Mouse (Mus musculus) neutrophil, adult 5-6 weeks (primary cell): Measurements from ENCODE around the gene Slc20a1. TPM values are rescaled to one million over a fixed set of nuclear protein-coding genes. Genes with fewer than 3 reads are reported as not detected.

ENCODE experiments used
- ATAC-seq: fragments of 151-379, 151-347 bp; 2 replicates; pipeline ENCODE4 v1.8.0; 2017; ENCODE audit warnings: mild to moderate bottlenecking, moderate TSS enrichment; ENCODE audit not compliant: insufficient number of reproducible peaks, poor library complexity, low FRiP score, severe bottlenecking; ENCODE audit errors: extremely low read depth
- total RNA-seq: library from RNA; stranded (forward); fragments of 200-1000 nt; gene quantifications from 2 replicates; pipeline ENCODE4 v1.2.3, GENCODE M21; 2017

The Slc20a1 gene
- total RNA-seq: 161 and 196 TPM in 2 replicates

GRCm38 (mm10) chr2:129198436-129199327, at the start of gene Slc20a1:
Slc20a1 (plus strand) TSS chr2:129198764.
- peak; percentile 94 for ATAC-seq

- no peak for ATAC-seq
These were observed 49.7 kb upstream of the Slc20a1 start for GRCm38 (mm10) chr2:129148836-129149235.

- no peak for ATAC-seq
These were observed 48.2 kb upstream of the Slc20a1 start for GRCm38 (mm10) chr2:129150386-129150785.

GRCm38 (mm10) chr2:129151111-129151510, 47.5 kb upstream of the Slc20a1 start:
- no peak for ATAC-seq

GRCm38 (mm10) chr2:129152751-129153150, 45.8 kb upstream of the Slc20a1 start:
- no peak for ATAC-seq

GRCm38 (mm10) chr2:129164815-129165214, 33.7 kb upstream of the Slc20a1 start:
- ATAC-seq: no peak

GRCm38 (mm10) chr2:129166466-129167463, 31.8 kb upstream of the Slc20a1 start:
- ATAC-seq: no peak

- no peak for ATAC-seq
These were observed 25.2 kb upstream of the Slc20a1 start for GRCm38 (mm10) chr2:129173386-129173785.

- peak; percentile 74 for ATAC-seq
These were observed 24.1 kb upstream of the Slc20a1 start for GRCm38 (mm10) chr2:129174474-129174873.

- peak; percentile 14; the same call in 1 of the 2 replicates for ATAC-seq
These were observed 22.9 kb upstream of the Slc20a1 start for GRCm38 (mm10) chr2:129175636-129176035.

GRCm38 (mm10) chr2:129176676-129177420, 21.7 kb upstream of the Slc20a1 start:
- no peak for ATAC-seq

- ATAC-seq: no peak
These were observed 20.9 kb upstream of the Slc20a1 start for GRCm38 (mm10) chr2:129177661-129178060.

- ATAC-seq: no peak
These were observed 20.2 kb upstream of the Slc20a1 start for GRCm38 (mm10) chr2:129178182-129178908.

GRCm38 (mm10) chr2:129179946-129180853, 18.4 kb upstream of the Slc20a1 start:
- ATAC-seq: peak; percentile 20; the same call in 1 of the 2 replicates

- no peak for ATAC-seq
These were observed 17.1 kb upstream of the Slc20a1 start for GRCm38 (mm10) chr2:129181509-129181908.

GRCm38 (mm10) chr2:129182412-129182811, 16.2 kb upstream of the Slc20a1 start:
- ATAC-seq: no peak

GRCm38 (mm10) chr2:129183561-129184031, 15.0 kb upstream of the Slc20a1 start:
- ATAC-seq: peak; percentile 77
